Mouse (Mus musculus) stomach, postnatal 0 days (tissue): ENCODE results near the gene Taar8b. TPM values are rescaled to one million over a fixed set of nuclear protein-coding genes. Genes with fewer than 3 reads are reported as not detected.

Experiments used
- ATAC-seq: fragments of 200-750 bp; cut with Nextera tagmentation; 2 replicates; pipeline ENCODE4 v1.8.0; 2017; ENCODE audit not compliant: low FRiP score, low TSS enrichment
- DNase-seq: peaks from one replicate; pipeline ENCODE4 v3.0.0-alpha.2; 2016; ENCODE audit warnings: low spot score
- H3K27ac ChIP-seq: fragments of 300-500 bp; sonication (generic); replicated peaks from 2 replicates; pipeline ENCODE4 v1.5.1; 2014; ENCODE audit warnings: mild to moderate bottlenecking, control low read depth
- H3K27me3 ChIP-seq: fragments of 300-500 bp; sonication (generic); 2 replicates; pipeline ENCODE4 v1.6.1; 2014; ENCODE audit warnings: low read length; ENCODE audit not compliant: control insufficient read depth, insufficient read depth
- H3K36me3 ChIP-seq: fragments of 300-500 bp; sonication (generic); 2 replicates; pipeline ENCODE4 v1.6.1; 2014; ENCODE audit warnings: low read length, mixed read lengths; ENCODE audit not compliant: control insufficient read depth, insufficient read depth
- H3K4me1 ChIP-seq: fragments of 300-500 bp; sonication (generic); replicated peaks from 2 replicates; pipeline ENCODE4 v1.6.1; 2014; ENCODE audit warnings: antibody characterized with exemption; ENCODE audit not compliant: control insufficient read depth, insufficient read depth
- H3K4me2 ChIP-seq: fragments of 300-500 bp; sonication (generic); replicated peaks from 2 replicates; pipeline ENCODE4 v1.6.1; 2014; ENCODE audit warnings: low read depth, mild to moderate bottlenecking, control low read depth, moderate library complexity
- H3K4me3 ChIP-seq: fragments of 300-500 bp; sonication (generic); 2 replicates; pipeline ENCODE4 v1.5.1; 2014; ENCODE audit warnings: low read depth, low read length, control low read depth
- H3K9ac ChIP-seq: fragments of 300-500 bp; sonication (generic); 2 replicates; pipeline ENCODE4 v1.6.1; 2014; ENCODE audit warnings: mild to moderate bottlenecking, low read length, control low read depth, mixed read lengths
- H3K9me3 ChIP-seq: fragments of 300-500 bp; sonication (generic); 2 replicates; pipeline ENCODE4 v1.6.1; 2016; ENCODE audit warnings: low read length; ENCODE audit not compliant: control insufficient read depth
- CTCF ChIP-seq: IDR thresholded peaks from 2 replicates; pipeline ENCODE4 v1.5.1; 2016; ENCODE audit warnings: antibody characterized with exemption, low read depth, mild to moderate bottlenecking, moderate library complexity
- EP300 ChIP-seq: optimal IDR thresholded peaks from 2 replicates; pipeline ENCODE3; 2016; ENCODE audit warnings: antibody characterized with exemption
- WGBS: fragments of 180-500 bp; shearing (Covaris S2); extraction: QIAGEN DNeasy Blood & Tissue Kit; methylation state at CpG from one replicate; pipeline ENCODE4 v1.1.7; 2014; 5-methylcytosine and 5-hydroxymethylcytosine counted together
- polyA plus RNA-seq: library from polyadenylated mRNA; unstranded; fragments of >200 nt; fragmentation: Nextera tagmentation; extraction: Ambion mirVana; gene quantifications from 2 replicates; pipeline ENCODE4 v1.2.1, GENCODE M21; 2015

Taar8b gene
- polyA plus RNA-seq, result not detected in 2 replicates

GRCm38 (mm10) chr10:24092194-24092593 is at the start of gene Taar8b:
Gene Taar8b (minus strand): TSS chr10:24092294.
- H3K4me3 ChIP-seq, result no peak within 1 kb of the TSS
- WGBS, result 78% methylated on average over 2 of the region's 2 CpGs
- H3K9ac ChIP-seq, result no peak within 1 kb of the TSS
- no peak within 1 kb of the TSS for H3K4me2 ChIP-seq
- ATAC-seq, result no peak
- no peaks in the 10 kb centered on the region for H3K9me3 ChIP-seq
- DNase-seq, result no peak
- H3K36me3 ChIP-seq, result no peaks in the 10 kb centered on the region
- no peak for TF ChIP-seq CTCF
- no peak for TF ChIP-seq EP300
- no peaks in the 10 kb centered on the region for H3K4me1 ChIP-seq
- no peak within 1 kb of the TSS for H3K27ac ChIP-seq
- no peaks in the 10 kb centered on the region for H3K27me3 ChIP-seq

DNA sequence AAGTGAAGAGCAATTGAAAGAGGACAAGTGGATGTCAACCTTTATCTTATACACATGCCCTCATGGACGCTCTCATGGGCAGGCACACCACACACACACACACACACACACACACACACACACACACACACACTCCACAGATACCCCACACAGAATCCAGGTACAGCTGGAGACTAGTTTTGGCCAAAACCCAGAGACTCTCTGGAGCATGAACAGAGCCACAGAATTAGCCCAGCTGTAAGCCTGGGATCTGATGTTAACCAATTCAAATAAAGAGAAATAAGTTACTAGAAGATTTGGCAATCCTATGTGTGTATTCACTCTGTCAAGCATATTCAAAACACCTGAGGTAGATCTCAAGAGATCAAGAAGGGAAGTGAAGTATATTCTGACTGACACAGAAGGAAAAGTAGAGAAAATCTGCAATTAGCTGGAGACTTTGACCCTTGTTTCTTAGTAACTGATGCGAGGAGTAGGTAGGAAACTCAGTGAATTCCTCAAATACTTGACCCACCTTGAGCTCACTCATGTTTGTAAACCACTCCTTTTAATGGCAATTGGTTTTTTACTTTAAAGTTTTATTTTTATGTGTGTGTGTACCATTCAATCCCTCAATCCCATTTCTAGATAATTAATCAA is 46.6 kb upstream of the Taar8b start:
- H3K4me3 ChIP-seq, result no peak overlapping the region
- no peaks in the 10 kb centered on the region for H3K9me3 ChIP-seq
- H3K4me2 ChIP-seq, result no peak overlapping the region
- no peak overlapping the region for H3K9ac ChIP-seq
- ATAC-seq, result no peak
- H3K27me3 ChIP-seq, result no peaks in the 10 kb centered on the region
- TF ChIP-seq EP300 (no peak), CTCF (no peak)
- H3K4me1 ChIP-seq, result no peaks in the 10 kb centered on the region
- WGBS, result 63% methylated on average over 2 of the region's 2 CpGs
- no peak for DNase-seq
- no peak overlapping the region for H3K27ac ChIP-seq
- H3K36me3 ChIP-seq, result no peaks in the 10 kb centered on the region

DNA sequence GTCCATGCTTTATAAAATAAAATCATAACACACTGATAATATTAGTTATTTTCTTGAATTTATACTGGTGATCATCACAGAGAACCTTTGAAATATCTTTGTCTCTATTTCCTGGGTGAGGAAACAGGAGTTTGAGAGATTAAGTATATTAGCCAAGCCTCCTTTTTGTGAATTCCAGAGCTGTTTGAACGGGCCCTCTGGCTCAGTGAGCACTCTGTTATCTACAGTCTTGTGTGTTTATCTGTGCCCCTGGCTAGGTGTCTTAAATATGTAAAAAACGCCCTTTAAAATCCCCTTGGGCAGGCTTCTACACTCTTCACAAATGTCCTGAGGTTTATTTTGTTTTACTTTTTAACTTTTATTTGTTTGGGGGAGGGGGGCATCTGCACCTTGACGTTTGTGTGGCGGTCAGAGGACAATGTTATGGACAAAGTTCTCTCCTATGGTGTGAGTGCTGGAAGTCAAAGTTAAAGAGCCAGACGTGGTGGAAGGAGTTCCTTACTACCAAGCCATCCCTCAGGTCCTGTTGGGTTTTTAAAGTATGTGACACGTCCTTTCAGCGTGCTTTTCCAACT is 42.1 kb upstream of the Taar8b start:
- no peak overlapping the region for H3K4me2 ChIP-seq
- no peaks in the 10 kb centered on the region for H3K4me1 ChIP-seq
- no peak overlapping the region for H3K4me3 ChIP-seq
- ATAC-seq, result no peak
- peak overlapping the region; percentile 24; the same call in 1 of the 2 replicates for H3K27ac ChIP-seq
- TF ChIP-seq CTCF, result no peak
- TF ChIP-seq EP300, result no peak
- no peaks in the 10 kb centered on the region for H3K27me3 ChIP-seq
- WGBS, result 34% methylated on average over 7 of the region's 7 CpGs
- H3K9me3 ChIP-seq, result no peaks in the 10 kb centered on the region
- no peak for DNase-seq
- no peaks in the 10 kb centered on the region for H3K36me3 ChIP-seq
- no peak overlapping the region for H3K9ac ChIP-seq

DNA sequence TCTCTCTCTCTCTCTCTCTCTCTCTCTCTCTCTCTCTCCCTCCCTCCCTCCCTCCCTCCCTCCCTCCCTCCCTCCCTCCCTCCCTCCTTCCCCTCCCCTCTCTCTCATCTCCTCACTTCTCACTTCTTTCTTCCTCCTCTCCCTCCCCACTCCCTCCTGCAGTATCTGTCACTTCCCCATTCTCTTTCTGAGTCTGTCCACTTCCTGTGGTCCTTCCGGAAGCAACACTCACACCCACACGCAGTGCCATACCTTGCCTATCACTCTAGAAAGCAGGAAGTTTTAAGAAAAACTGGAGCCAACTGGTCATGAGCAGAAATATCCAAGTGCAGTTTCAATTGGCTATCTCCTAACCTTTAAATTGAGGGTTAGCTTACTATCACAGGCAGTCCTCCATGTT is 41.0 kb upstream of the Taar8b start:
- H3K9ac ChIP-seq, result no peak overlapping the region
- H3K4me2 ChIP-seq, result no peak overlapping the region
- 29% methylated on average over 2 of the region's 2 CpGs for WGBS
- TF ChIP-seq EP300 (no peak), CTCF (no peak)
- no peaks in the 10 kb centered on the region for H3K27me3 ChIP-seq
- 0 out of 2 replicates have a peak overlapping the region, but pooled peaks have one; percentile 20 for H3K27ac ChIP-seq
- H3K4me1 ChIP-seq, result no peaks in the 10 kb centered on the region
- DNase-seq, result peak; percentile 38
- H3K36me3 ChIP-seq, result no peaks in the 10 kb centered on the region
- ATAC-seq, result peak; percentile 82
- H3K4me3 ChIP-seq, result no peak overlapping the region
- no peaks in the 10 kb centered on the region for H3K9me3 ChIP-seq

DNA sequence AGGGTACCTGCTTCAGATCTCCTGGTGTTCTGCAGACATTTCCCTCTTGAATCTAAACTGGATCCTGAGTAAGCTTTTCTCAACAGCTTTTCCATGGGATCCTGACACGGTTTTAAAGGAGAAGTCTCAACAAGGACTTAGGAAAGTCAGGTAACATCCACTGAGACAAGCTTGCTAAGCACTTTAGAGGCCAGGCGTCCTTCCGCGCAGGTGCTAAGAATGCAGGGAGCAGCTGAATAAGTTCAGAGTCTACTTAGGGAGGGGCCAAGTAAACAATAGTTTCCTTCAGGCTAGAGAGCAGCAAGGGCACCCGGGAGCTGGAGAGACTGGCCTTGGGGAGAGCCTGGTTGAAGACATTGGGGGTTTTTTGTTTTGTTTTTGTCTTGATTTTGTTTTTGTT is 40.2 kb upstream of the Taar8b start:
- Histone ChIP-seq H3K4me2 (peak overlapping the region; percentile 48), H3K9me3 (no peaks in the 10 kb centered on the region), H3K36me3 (no peaks in the 10 kb centered on the region), H3K4me3 (no peak overlapping the region), H3K4me1 (no peaks in the 10 kb centered on the region), H3K27me3 (no peaks in the 10 kb centered on the region), H3K9ac (no peak overlapping the region), H3K27ac (peak overlapping the region; percentile 81)
- WGBS, result 18% methylated on average over 5 of the region's 5 CpGs
- ATAC-seq (peak; percentile 95), DNase-seq (peak; percentile 82)
- TF ChIP-seq CTCF, result no peak
- TF ChIP-seq EP300, result no peak
